Mouse (Mus musculus) retina, postnatal 1 day (tissue): Measurements from ENCODE around the gene Fam189b.
"Not testable (repeated sequence)": the region's sequence is repeated elsewhere in the genome, so short reads cannot be mapped to it uniquely, and the experiment has no call there.

ENCODE experiments used
- DNase-seq: peaks from one replicate; pipeline ENCODE4 v3.0.0-alpha.2; 2012

Fam189b gene

DNA sequence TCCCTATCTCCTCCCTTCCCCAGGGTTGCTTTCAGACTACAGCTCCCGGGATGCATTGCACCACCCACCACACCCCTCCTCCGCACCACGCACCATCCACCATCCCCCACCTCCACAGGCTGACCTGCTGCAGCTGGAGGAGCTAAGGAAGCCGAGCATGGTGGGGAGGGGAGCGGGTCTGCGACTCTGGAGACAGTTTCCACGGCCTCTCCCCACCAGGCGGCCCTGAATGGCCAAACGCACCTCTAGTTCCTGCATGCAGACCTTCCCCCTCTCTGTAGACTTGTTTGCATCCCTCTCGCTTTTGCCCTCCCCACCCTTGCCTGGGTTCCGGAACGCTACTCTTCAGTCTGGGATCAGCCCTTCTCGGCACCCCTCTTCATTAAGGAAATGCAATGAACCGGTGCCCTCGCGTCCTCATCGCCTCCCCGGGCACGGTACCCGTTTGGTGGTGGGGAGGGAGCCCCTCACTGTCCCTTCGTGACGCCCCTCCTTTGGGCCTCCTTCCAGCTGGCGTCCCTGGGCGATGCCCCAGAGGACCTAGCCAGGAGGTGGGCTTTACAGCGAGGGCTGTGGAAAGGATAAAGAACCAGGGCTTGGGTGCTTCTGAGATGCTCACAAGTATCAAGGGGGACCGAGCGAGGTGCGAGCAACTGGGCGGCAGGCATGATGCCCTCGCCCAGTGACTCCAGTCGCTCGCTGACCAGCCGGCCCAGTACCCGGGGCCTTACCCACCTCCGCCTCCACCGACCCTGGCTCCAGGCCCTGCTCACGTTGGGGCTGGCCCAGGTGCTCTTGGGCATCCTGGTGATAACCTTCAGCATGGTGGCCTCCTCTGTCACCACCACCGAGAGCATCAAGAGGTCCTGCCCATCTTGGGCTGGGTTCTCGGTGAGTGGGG lies at the start of gene Fam189b:
Gene Fam189b, plus strand, starts transcription at position 86 of the 901 bp plus-strand sequence.
- DNase-seq, result peak; percentile 92

DNA sequence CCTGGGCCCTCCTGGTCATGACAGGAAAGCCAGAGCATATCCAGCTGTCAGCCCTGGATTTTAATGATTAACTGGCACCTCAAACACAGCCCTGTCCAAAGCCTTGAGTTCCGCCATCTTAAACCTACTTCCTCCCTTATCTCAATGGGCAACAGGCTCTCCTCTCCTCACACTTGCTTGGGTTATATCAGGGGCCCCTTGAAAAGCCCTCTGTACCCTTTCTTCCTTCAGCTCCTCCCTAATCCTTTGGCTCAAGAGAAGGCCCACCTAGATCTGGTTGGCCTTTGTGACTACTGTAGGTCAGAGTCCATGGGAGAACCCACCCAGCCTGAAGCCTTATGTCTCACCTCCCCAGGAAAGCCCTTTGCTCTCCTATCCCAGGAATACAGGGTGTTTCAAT lies 49.2 kb upstream of the Fam189b start:
- no peak for DNase-seq

DNA sequence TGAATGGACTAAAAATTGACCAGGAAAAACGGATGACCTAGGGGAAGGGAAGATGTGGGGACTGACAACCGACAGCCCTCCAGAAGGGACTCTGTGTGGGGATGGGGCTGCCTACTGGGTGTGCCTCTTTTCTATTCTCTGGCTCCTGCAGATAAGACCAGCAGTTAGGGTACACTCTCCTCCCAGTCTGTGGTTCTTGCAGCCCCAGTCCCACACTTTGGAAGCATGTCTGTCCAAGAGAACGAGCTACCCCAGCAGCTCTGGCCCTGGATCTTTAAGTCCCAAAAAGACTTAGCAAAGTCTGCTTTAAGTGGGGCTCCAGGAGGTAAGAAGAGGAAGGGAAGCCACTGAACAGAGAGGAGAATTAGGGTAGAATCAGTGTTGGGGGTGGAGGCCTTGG lies 47.0 kb upstream of the Fam189b start, which contains the start of gene Pklr:
Gene Pklr, plus strand, starts transcription at position 185 of the 400 bp plus-strand sequence.
- no peak for DNase-seq

DNA sequence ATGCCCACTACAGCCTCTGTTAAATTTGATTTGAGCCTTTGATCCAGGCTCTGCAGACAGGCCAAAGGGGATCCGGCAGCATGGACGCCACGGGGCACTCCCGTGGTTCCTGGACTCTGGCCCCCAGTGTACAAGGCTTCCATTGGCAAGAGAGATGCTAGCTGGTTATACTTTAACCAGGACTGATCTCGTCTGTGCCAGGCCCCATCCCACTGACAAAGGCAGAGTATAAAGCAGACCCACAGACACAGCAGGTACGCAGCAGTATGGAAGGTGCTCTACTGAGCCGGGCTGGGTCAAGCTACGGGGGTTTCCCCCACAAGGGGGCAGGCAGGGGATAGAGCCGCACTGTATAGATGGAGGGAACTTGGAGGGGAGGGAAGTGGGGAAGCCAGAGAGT lies 46.6 kb upstream of the Fam189b start:
- DNase-seq, result no peak

DNA sequence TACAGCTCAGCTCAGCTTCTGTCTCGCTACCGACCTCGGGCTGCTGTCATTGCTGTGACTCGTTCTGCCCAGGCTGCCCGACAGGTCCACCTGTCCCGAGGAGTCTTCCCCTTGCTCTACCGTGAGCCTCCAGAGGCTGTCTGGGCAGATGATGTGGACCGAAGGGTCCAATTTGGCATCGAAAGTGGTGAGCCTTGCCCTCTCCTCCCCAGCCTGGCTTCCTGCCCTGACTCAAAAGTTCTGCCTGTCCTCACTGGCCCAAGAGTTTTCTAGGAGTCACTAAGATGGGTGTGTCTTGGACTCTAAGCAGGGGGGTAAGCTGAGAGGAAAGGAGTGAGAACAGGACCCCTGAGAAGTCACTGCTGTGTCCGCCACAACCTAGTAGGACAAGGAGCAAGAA lies 38.1 kb upstream of the Fam189b start:
- no peak for DNase-seq

DNA sequence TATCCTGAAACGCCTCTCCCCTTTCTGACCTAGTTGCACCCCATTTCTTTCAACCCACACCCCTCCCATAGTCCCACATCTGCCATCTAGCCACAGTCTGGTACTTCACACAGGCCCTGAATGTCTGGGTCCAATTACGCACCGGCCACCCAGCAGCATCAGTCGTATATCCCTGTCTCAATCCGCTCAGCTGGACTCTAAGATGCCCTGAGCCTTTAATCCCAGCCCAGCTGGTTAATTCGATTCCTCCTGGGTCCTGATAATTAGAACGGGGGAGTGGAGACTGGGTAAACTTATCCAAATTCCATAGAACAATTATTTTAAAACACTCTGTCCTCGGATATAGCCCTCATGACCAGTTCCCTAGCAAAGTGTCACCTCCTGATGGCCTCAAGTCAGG lies 37.4 kb upstream of the Fam189b start:
- peak; percentile 85 for DNase-seq

DNA sequence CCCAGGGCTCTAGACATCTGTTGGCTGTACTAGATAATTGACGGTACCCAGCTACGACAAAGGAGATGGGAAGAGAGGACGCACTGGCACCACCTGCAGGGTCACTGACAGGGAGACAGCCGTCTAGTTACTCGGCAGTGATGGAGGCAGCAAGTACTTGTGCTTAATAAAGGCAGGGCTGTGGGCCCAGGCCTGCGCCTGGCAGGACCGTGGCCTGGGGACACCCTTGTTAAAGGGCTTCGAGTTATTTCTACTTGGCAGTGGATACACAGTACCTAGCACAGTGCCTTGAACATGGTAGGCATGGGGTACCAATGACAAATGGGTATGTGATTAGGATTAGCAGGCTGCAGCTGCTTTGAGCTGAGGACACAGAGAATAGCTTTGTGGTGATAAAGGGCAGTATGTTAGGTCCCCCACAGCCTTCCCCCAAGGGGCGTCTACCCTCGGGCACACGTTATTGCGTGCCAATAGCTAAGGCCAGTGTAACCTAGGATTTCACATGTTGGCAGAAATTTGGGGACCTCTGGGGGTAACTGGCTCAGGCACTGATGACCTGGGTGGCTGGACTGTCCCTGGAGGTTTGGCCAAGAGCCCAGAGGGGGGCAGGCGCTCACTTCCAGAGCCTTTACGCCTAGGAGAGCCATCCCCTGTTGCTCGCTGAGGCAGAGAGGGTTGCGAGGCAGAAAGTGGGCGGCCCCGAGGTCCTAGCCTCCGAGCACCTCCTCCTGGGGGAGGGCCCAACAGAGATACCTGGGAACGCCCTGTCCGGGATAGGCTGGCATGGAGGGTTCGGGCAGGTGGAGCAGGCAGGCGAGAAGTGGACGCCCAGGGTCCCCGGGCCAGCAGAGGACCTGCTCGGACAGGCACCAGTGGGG lies 35.6 kb upstream of the Fam189b start:
- DNase-seq, result no peak

DNA sequence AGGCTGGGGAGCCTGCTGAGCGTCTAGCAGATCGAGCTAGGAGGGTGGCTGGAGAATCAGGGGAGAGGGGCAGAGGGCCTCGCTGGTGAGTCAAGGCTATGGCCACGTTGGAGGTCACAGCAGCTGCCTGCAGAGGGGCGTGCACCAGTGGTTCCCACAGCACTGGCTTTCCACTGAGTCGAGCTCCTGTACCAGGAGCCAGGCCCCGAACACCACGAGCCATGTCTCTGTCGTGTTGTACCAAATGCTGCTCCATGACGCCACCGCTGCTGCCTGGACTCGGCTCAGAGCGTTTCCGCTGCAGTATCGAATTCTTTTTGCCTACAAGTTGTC lies 35.0 kb upstream of the Fam189b start:
- no peak for DNase-seq

DNA sequence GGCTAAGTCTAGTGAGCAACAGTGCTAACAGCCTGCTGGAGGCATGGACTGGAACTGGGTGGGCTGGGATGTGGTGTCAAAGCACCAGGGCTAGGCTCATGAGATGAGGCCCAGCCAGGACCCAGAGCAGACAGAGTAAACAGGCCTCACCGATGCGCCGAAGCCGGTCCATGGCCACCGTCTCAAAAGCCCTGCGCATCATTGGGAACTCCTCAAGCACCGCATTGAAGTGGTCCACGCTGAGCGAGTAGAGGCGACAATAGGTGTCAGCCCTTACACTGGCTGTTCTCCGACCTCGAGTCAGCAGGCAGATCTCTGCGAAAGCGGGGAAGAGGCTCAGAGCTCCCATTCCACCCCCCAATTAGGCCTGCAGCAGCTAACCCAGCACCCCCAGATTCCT lies 34.4 kb upstream of the Fam189b start:
- no peak for DNase-seq

DNA sequence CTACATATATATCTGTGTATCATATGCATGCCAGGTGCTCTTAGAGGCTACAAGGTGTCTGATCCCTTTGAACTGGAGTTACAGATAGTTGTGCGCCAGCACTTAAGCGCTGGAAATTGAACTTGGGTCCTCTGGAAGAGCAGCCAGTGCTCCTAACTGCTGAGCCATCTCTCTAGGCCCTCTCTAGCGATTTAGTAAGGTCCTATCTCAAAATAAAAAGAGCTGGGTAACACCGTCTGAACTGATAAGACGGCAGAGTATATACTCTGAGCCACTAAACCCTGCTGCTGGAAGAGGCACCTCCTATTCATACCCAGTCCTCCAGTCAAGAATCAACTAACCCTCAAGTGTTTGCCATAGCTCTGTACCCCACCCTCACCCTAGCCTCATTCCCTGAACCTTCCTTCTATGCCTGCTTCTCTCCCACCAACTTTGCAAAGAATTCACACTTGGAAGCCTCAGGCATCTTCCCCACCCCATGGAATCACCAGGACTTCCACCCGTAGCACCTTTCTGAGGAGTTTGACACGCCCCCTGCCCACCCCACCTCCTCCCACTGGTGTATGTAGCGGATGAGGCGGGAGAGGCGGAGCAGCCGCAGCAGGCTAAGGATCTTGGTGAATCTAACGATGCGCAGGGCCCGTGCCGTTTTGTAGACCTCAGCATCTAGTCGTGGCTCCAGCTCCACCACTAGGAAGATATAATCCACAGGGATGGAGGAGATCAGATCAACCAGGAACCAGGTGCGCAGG lies 30.7 kb upstream of the Fam189b start:
- no peak for DNase-seq

DNA sequence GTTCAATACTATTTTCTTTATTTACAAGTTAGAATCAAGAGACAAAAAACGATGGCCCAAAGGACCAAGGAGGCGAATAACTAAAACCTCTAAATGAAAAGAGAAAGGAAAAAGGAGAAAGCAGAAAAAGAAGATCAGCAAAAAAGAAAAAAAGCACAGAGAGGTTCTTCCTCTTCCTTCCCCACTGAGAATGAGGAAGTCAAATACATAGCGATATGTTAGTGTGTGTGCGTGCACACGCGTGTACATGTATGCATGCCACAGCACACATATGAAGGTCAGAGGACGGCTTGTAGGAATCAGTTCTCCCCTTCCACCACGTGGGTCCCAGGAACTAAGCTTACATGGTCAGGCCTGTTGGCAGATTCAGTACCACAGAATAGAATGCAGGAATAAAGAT lies 26.0 kb upstream of the Fam189b start:
- DNase-seq, result no peak

DNA sequence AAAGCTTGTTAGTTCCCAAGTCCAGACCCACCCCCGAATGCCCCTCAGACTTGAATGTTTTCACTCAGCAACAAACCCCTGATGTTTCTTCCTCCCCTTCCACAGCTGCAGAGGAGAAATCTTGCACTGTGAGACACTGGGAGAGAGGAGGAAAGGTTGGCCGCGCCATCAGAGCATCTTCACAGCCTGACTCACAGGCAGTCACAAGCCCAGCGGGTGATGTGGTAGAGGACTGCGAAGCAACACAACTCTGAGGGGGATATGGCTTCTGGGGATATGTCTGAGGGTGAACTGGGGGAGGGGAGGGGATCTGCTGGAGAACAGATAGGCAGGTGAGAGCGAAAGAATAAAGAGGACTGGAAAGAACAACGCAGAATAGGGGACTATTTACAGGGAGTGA lies 24.3 kb upstream of the Fam189b start:
- DNase-seq, result no peak

DNA sequence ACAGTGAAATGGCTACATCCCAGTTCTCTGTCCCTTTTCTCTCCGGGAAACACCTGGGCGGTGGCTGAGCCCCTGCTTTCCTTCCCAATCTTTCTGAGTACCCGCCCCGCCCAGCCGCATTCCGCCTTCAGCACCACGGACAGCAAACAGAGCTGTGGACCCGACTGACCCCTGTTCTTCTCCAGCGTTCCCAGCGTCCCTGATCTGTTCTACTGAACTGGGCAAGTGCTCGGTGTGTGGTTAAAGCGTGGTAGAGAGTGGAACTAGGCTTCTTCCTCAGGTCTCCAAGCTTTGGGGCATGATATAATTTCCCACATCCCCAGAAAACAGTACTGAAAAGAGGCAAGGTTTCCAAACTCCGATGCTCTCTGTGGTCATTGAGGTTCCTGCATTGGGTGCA lies 23.7 kb upstream of the Fam189b start:
- DNase-seq, result peak; percentile 71

DNA sequence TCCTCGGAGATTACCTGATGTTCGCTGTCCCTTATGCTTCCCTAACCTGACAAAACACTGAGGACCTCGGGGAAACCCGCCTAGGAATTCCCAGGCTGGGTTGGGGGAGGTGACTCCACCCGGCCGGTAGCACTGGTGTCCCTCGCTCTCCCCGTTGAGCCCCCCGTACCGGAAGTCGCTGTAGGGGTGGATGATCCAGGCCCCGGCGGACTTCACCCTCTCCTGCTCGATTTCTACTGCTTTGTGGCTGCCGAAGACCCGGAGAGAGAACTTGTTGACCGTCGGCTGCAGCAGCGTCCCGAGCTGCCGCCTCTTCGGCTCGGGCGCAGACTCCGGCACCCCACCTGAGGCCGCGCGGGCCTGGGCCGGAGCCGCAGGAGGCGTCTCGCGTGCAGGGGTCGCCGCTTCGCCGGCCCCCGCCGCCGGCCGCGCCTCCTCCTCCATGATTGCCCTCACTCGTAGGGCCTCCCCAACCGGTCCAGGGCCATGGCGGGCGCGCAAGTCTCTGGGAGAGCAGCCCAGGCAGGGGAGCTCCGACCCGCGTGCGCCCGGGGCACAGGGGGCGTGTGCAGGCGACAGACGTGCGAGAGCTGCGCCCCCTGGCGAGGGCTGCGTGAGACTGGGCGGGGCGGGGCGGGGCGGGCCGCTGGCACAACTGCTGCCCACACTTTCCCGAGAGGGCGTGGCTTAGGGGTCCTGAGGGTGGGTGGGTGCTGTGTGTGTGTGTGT lies 23.2 kb upstream of the Fam189b start, which contains the start of gene Hcn3:
Gene Hcn3, minus strand, starts transcription at position 581 of the 729 bp plus-strand sequence.
- DNase-seq, result peak; percentile 93

DNA sequence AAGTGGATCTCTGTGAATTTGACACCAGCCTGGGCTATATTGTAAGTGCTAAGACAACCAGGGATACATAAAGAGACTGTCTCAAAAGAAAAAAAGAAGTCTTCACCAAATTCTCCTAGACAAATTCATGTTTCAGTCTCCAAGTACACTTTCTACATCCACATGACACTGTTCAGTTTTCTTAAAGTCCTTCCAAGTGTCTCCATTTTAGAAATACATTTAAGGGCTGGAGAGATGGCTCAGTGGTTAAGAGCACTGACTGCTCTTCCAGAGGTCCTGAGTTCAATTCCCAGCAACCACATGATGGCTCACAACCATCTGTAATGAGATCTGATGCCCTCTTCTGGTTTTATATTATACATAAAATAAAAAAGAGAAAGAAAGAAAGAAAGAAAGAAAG lies 21.7 kb upstream of the Fam189b start:
- DNase-seq, result not testable (repeated sequence)

DNA sequence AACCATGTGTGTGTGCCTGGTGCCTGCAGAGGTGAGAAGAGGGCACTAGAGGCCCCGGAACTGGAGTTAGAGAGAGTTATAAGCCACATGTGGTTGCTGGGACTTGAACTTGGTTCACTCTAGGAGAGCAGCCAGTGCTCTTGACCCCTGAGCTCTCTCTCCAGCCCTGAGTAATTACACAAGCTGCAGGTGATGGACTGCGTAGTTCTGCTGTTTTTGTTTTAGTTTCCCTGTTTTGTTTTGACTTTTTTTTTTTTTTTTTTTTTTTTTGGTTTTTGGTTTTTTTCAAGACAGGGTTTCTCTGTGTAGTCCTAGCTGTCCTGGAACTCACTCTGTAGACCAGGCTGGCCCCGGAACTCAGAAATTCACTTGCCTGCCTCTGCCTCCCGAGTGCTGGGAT lies 21.2 kb upstream of the Fam189b start:
- no peak for DNase-seq

DNA sequence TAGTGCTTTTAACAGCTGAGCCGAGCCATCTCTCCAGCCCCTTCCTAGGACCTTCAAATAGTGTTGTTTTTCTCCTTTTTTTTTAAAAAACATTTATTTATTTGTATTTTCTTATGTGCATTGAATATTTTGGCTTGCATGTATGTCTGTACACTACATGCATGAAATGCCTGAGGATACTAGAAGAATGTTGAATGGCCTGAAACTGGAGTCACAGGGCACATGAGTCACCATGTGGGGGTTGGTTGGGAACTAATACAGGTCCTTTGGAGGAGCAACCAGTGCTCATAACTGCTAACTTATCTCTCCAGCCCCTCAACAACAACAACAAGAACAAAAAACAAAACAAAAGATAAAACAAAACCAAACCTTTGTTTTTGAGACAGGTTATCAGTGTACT lies 19.8 kb upstream of the Fam189b start:
- DNase-seq, result no peak

DNA sequence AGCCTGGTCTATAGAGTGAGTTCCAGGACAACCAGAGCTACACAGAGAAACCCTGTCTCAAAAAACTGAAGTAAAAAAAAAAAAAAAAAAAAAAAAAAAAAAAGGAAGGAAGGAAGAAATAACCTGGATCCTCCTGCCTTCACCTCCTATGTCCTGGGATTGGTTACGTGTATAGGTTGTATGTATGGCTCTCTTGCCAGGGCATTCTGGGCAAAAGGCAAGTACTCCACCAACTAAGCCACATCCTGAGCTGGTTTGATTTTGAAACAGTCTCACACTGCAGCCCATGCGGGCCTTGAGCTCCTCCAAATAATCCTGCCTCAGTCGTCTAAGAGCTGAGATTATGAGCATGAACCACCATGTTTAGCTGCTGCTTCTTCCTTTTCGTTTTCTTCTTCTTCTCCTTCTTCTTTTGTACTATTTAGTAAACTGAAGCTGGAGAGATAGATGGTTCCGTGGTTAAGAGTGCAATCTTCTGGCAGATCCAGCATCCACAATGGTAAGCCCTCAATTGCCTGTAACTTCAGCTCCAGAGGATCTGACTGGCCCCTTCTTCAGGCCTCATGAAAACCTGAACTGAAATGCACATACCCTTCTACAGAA lies 19.2 kb upstream of the Fam189b start:
- no peak for DNase-seq

DNA sequence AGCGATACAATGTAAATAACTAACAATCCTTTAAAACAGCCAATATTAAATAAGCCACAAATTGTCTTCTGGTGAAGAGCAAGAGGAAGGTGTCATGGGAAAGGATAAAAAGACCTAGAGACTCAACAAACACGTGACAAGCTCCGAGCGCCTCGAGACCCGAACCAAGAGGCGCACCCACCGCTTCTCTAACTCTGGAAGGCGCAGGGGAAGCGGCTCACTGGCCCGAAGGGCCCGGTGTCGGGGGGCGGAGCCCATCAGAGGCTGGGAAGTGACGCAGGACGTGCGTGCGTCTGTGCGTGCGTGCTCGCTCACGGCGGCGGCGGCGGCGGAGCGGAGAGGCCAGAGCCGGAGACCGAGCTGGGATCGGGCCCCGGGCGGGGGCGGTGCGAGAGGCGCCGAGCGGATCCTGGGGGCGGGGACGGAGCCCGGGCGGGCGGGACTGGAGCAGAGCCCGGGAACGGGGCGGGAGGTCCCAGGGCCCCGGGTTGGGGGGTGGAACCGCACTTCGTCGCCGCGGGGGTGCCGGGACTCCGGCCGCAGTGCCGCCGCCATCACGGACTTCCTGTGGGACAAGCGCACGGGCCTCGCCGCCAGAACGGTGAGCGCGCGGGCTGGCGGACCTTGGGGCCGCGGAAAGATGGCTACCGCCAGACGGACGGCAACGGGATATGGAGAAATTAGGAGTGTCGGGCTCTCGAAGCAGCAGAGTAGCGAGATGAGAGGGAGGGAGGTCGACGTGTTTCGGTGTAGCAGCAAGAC lies 18.3 kb upstream of the Fam189b start, which contains the start of gene Clk2:
Gene Clk2, plus strand, starts transcription at position 290 of the 762 bp plus-strand sequence.
- DNase-seq, result peak; percentile 96

DNA sequence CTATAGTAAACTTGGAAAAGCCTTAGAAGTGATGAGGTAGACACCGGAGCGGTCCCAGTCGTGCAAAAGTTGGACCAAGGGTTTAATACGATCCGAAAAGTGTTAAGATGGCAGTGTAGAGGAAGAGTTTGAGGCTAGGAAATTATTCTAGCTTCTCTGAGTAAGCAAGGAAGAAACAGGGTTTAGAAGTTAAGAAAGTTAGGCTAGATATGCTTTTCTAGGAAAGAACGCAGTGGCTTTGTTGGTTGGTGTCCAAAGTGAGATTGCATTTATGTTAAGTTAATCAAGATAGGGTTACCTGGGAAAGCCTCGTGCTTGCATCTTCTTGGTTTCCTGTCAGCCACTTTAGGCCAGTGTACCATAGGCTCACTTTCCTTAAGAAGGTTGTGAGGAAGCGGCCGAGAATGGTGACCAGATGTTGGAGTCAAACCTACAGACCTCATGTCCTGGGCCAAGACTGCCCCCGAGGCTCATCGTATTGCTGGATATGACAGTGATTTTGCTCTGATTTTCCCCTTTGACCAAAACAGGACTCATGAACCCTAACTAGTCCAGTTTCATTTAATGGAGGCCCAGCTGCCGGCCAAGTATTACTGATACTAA lies 17.6 kb upstream of the Fam189b start:
- DNase-seq, result no peak

DNA sequence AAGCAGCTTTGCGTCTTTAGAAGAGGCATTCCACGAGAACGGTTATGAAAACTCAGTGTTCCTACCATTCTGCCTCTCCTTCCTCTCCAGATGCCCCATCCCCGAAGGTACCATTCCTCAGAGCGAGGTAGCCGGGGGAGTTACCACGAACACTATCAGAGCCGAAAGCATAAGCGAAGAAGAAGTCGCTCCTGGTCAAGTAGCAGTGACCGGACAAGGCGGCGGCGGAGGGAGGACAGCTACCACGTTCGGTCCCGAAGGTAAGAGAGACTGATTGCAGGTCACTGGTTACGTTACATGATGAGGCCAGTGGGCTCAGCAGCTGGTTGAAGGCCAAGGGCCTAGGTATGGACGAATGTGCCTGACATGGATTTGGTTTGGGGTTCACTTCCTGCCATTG lies 16.0 kb upstream of the Fam189b start:
- no peak for DNase-seq
